Mouse (Mus musculus) liver, embryonic 13.5 days (tissue): Measurements from ENCODE around the gene Rin1. TPM values are rescaled to one million over a fixed set of nuclear protein-coding genes. Genes with fewer than 3 reads are reported as not detected.

Source experiments
- ATAC-seq: fragments of 200-750 bp; cut with Nextera tagmentation; 2 replicates; pipeline ENCODE4 v1.8.0; 2017; ENCODE audit warnings: low read depth, mild to moderate bottlenecking, moderate number of reproducible peaks, moderate library complexity
- DNase-seq: peaks from one replicate; pipeline ENCODE4 v3.0.0; 2022
- H3K27ac ChIP-seq: fragments of 300-500 bp; sonication (generic); 2 replicates; pipeline ENCODE4 v1.5.1; 2015; ENCODE audit warnings: moderate library complexity, mild to moderate bottlenecking, inconsistent platforms
- H3K27me3 ChIP-seq: fragments of 300-500 bp; sonication (generic); 2 replicates; pipeline ENCODE4 v1.6.1; 2015; ENCODE audit warnings: mild to moderate bottlenecking, inconsistent platforms
- H3K36me3 ChIP-seq: fragments of 300-500 bp; sonication (generic); 2 replicates; pipeline ENCODE4 v1.6.1; 2015; ENCODE audit warnings: mild to moderate bottlenecking, inconsistent platforms
- H3K4me1 ChIP-seq: fragments of 300-500 bp; sonication (generic); replicated peaks from 2 replicates; pipeline ENCODE4 v1.6.1; 2015; ENCODE audit warnings: inconsistent platforms
- H3K4me2 ChIP-seq: fragments of 300-500 bp; sonication (generic); 2 replicates; pipeline ENCODE4 v1.6.1; 2015; ENCODE audit warnings: inconsistent platforms, mild to moderate bottlenecking, moderate library complexity
- H3K4me3 ChIP-seq: fragments of 300-500 bp; sonication (generic); replicated peaks from 2 replicates; pipeline ENCODE4 v1.5.1; 2015; ENCODE audit warnings: mild to moderate bottlenecking, inconsistent platforms
- H3K9ac ChIP-seq: fragments of 300-500 bp; sonication (generic); 2 replicates; pipeline ENCODE4 v1.6.1; 2015; ENCODE audit warnings: mild to moderate bottlenecking, inconsistent platforms
- H3K9me3 ChIP-seq: fragments of 300-500 bp; sonication (generic); replicated peaks from 2 replicates; pipeline ENCODE4 v1.6.1; 2016; ENCODE audit warnings: inconsistent platforms
- WGBS: fragments of 180-500 bp; shearing (Covaris S2); methylation state at CpG from one replicate; pipeline ENCODE4 v1.1.7; 2015; ENCODE audit not compliant: insufficient replicate concordance; 5-methylcytosine and 5-hydroxymethylcytosine counted together
- polyA plus RNA-seq: library from polyadenylated mRNA; unstranded; fragments of >200 nt; fragmentation: Nextera tagmentation; extraction: Ambion mirVana; gene quantifications from 2 replicates; pipeline ENCODE4 v1.2.1, GENCODE M21; 2015

Rin1 gene
- polyA plus RNA-seq, 1 experiment from 2014 or later: 0.33 TPM

DNA sequence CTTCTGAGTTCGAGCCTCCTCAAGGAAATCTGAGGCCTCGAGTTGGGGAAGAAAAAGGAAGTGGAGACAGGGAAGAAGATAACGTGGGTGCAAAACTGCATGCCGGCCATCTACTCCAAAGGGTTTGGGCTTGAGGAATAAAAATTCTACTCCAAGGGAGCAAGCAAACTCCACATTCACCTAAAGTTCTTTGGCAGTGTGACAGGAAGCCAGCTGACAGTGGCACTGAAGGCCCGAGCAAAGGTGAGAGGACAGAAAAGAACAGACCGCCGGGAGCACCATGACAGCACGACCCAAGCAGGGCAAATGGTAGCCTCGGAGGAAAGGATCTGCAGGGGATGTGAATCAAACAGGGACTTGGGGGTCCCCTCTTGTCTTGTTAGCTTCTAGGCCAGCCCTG, 55.8 kb downstream of the Rin1 start:
- WGBS: 3% methylated on average over 9 of the region's 9 CpGs
- H3K9me3 ChIP-seq: no peaks in the 10 kb centered on the region
- DNase-seq: no peak

More for the DNA sequence above, 55.8 kb downstream of the Rin1 start:
- Histone ChIP-seq H3K27me3 (no peaks in the 10 kb centered on the region), H3K4me2 (peak overlapping the region; percentile 95), H3K4me3 (peak overlapping the region; percentile 83), H3K36me3 (peaks cover 46% of the 10 kb centered on the region), H3K27ac (peak overlapping the region; percentile 89), H3K9ac (peak overlapping the region; percentile 91), H3K4me1 (peaks cover 43% of the 10 kb centered on the region)
- no peak for ATAC-seq

Other genes starting within 250 kb of the Rin1 start
- 18.5 and 20.7 TPM in 2 replicates for gene Gm21992, start 238.9 kb upstream of the Rin1 start, polyA plus RNA-seq
- gene Rbm14, start 238.8 kb upstream of the Rin1 start, polyA plus RNA-seq: 38.6 and 49.4 TPM in 2 replicates
- 40.7 and 41.2 TPM in 2 replicates for gene Ccs, start 211.1 kb upstream of the Rin1 start, polyA plus RNA-seq
- 0.06 TPM in 1 of 2 replicates, not detected in the other for gene Ccdc87, start 211.1 kb upstream of the Rin1 start, polyA plus RNA-seq
- 23.6 and 25.3 TPM in 2 replicates for gene Ctsf, start 195.4 kb upstream of the Rin1 start, polyA plus RNA-seq
- 0.74 and 0.82 TPM in 2 replicates for gene Actn3, start 172.6 kb upstream of the Rin1 start, polyA plus RNA-seq
- 11.2 and 11.5 TPM in 2 replicates for gene Zdhhc24, start 171.8 kb upstream of the Rin1 start, polyA plus RNA-seq
- gene Bbs1, start 143.9 kb upstream of the Rin1 start, polyA plus RNA-seq: 0.80 and 1.1 TPM in 2 replicates
- gene Dpp3, start 122.2 kb upstream of the Rin1 start, polyA plus RNA-seq: 59.5 and 65.1 TPM in 2 replicates
- gene Peli3, start 107.4 kb upstream of the Rin1 start, polyA plus RNA-seq: 0.10 and 0.13 TPM in 2 replicates
- 67.6 and 80.0 TPM in 2 replicates for gene Mrpl11, start 88.3 kb upstream of the Rin1 start, polyA plus RNA-seq
- gene Npas4, start 60.2 kb upstream of the Rin1 start, polyA plus RNA-seq: not detected in 2 replicates
- gene Slc29a2, start 26.6 kb upstream of the Rin1 start, polyA plus RNA-seq: 1.7 and 2.3 TPM in 2 replicates
- gene B4gat1, start 11.7 kb upstream of the Rin1 start, polyA plus RNA-seq: 9.3 and 10.9 TPM in 2 replicates
- 0.70 TPM in 1 of 2 replicates, not detected in the other for gene AC124502.3, start 11.6 kb upstream of the Rin1 start, polyA plus RNA-seq
- 34.8 and 35.1 TPM in 2 replicates for gene Brms1, start 9.1 kb upstream of the Rin1 start, polyA plus RNA-seq
- 3.1 and 3.7 TPM in 2 replicates for gene Cd248, start 17.6 kb downstream of the Rin1 start, polyA plus RNA-seq
- 0.49 and 0.89 TPM in 2 replicates for gene Tmem151a, start 35.0 kb downstream of the Rin1 start, polyA plus RNA-seq
- gene Yif1a, start 38.1 kb downstream of the Rin1 start, polyA plus RNA-seq: 45.5 and 46.6 TPM in 2 replicates
- 1.3 and 1.4 TPM in 2 replicates for gene Cnih2, start 48.0 kb downstream of the Rin1 start, polyA plus RNA-seq
- gene Rab1b, start 56.6 kb downstream of the Rin1 start, polyA plus RNA-seq: 96.4 and 102 TPM in 2 replicates
- gene Klc2, start 68.1 kb downstream of the Rin1 start, polyA plus RNA-seq: 2.3 and 2.9 TPM in 2 replicates
- 7.7 and 10.4 TPM in 2 replicates for gene Pacs1, start 222.6 kb downstream of the Rin1 start, polyA plus RNA-seq
- gene Sf3b2, start 245.0 kb downstream of the Rin1 start, polyA plus RNA-seq: 157 TPM in 2 replicates
- 0.15 and 0.17 TPM in 2 replicates for gene Gal3st3, start 247.8 kb downstream of the Rin1 start, polyA plus RNA-seq